Mouse (Mus musculus): ENCODE measurements around the gene Ccnf.

The Ccnf gene

DNA sequence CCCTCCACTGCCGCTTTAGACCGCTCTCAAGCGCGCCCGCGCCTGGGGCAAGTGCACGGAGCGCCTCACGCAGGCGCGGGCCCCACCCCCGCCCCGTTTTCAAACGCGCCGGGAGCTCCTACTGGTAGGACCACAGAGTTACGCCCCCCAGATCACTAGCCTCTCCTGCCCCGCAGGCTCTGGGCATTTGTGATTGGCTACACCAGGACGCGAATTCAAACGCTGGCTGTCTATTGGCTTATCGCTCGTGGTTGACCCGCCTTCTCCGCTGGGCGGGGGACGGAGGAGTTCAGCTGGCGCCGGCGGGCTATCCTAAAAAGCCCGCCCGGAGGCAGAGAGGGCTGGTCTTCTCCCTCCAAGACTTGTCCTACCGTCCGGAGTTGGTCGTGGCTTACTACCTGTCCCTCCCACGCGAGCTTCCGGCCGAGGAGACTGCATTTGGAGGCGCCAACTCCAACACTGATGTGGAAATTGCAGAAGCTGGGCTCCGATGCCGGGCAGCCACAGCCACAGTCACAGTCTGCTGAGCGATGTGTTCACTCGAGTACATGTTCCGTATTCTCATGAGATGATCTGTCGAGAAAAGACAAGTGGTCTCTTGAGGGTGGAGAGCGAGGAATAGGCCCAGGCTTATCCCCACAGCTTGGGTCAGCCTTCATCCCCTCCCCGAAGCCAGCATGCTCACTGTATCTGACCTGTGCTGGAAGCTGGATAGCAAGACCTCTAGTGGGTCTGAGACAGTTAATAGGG lies at the start of gene Ccnf:
Gene Ccnf (minus strand): TSS at position 165 of the 750 bp plus-strand sequence.
- peak; percentile 98 for DNase-seq (ENCODE audit: low read depth, low spot score)

DNA sequence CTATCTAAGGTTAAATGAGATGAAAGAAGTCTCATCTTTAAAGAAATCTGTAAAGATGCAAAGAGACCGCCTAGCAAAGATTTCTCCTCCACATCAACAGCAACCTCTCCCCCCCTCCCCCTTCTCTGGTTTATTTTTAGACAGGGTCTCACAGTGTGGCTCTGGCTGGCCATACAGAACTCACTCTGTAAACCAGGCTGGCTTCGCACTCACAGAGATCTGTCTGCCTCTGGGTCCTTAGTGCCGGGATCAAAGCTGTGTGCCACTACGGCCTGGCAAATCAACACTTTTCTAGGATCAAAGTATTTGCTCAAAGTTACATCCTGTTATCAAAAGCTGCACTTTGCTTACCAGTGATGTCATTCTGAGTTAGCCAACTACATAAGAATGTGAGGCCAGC lies 49.4 kb upstream of the Ccnf start:
- DNase-seq (ENCODE audit: low read depth, low spot score) = no peak

DNA sequence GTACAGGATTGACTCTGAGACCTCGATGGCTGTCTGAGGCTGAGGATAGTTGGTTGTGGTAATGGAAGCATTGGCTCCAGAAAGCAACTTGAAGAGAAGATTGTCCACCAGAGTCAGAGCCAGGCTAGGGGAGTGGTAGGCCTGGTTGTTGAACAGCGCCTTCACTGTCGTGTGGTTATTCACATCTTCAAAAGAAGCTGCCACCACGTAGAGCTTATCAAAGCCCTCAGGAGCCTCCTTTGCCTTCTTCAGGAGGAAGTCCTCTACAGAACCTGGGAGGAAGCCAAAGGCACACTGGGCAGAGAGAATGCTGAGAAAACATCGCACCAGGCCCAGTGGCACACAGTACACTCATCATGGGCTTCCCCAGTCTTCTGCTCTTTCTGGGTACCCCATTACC lies 38.1 kb upstream of the Ccnf start:
- no peak for DNase-seq (ENCODE audit: low read depth, low spot score)

- no peak for DNase-seq (ENCODE audit: low read depth, low spot score)
Measured at GRCm38 (mm10) chr17:24288477-24288876, 37.2 kb upstream of the Ccnf start.

DNA sequence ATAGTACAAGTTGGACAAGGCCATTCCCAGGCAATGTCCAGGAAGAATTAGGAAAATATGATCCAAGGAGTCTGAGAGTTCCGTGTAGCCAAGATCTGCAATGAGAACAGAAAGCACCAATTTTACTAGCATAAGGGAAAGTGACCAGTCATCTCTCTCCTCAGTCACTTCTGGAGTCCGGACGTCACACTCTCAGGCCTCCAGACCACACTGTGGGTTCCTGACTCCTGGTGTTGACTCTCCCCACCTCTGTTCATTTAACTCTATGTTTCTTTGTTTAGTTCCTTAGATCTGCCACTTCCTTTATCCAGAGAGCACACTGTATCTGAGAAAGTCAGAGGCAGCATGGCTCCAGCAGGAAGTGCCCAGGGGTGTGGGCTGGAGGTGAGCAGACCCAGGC lies 34.4 kb upstream of the Ccnf start:
- DNase-seq (ENCODE audit: low read depth, low spot score) = no peak

DNA sequence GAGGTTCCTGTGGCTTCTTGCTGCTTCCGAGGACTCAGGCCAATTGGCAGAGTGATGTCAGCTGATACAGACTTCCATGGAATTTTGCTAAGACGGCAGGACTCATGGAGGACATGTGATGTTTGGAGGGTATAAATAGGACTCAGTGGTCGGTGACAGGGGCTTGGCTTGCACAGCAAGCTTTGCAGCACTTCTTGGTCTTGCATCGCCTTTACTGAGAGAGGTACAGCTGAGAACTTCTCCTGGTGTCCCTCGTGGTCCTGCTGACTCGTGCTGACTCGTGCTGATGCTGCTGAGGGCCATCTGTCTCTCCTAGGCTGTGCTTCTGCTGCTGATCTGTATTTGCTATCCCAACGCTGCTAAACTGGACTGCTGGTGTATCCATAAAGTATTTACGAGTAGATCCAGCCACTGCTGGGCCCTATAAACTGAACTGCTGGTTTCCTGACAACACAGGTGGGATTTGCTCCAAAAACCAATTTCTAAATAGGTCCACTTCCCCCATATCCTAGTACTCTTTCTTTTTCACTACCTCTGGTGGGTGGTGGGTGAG lies 32.1 kb upstream of the Ccnf start:
- DNase-seq (ENCODE audit: low read depth, low spot score) = no peak

DNA sequence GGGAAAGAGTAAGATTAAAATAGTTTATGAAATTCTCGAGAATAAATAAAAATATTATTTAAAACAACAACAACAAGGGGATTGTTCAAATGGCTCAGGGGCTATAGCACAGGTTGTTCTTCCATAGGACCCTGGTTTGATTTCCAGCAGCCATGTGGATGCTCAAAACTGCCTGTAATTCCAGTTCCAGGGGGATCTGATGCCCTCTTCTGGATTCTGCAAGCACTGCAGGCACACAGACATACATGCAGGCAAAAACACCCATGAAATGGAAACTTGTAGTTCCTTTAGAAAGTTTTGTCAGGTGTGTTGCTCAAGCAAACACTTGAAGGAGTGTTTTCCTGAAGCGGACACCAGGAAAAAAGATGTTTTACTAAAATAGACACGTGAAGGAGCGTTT lies 31.4 kb upstream of the Ccnf start:
- DNase-seq (ENCODE audit: low read depth, low spot score) = peak; percentile 4

- no peak for DNase-seq (ENCODE audit: low read depth, low spot score)
Measured at GRCm38 (mm10) chr17:24279907-24280306, 28.6 kb upstream of the Ccnf start.

- DNase-seq (ENCODE audit: low read depth, low spot score) = no peak
Measured at GRCm38 (mm10) chr17:24267133-24267532, 15.8 kb upstream of the Ccnf start.

DNA sequence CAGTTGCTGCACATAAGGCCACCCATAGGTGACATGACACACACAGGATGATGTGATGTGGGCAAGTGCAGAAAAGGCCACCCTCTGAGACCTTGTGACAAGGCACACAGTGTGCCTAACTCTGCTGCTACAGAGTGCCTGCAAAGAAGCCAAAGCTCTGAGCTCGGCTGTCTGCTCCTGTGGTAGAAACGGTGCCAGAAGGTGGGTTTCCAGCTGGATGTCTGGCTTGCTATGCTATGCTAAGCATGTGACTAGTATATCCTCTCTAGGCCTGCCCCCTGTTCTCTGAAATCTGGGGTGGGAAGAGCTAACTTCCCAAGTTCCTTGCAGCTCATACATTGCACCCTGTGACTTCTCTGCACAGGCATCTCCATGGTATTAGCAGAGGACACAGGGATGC lies 13.5 kb upstream of the Ccnf start:
- no peak for DNase-seq (ENCODE audit: low read depth, low spot score)

GRCm38 (mm10) chr17:24260516-24260915 lies 9.2 kb upstream of the Ccnf start:
- no peak for DNase-seq (ENCODE audit: low read depth, low spot score)

DNA sequence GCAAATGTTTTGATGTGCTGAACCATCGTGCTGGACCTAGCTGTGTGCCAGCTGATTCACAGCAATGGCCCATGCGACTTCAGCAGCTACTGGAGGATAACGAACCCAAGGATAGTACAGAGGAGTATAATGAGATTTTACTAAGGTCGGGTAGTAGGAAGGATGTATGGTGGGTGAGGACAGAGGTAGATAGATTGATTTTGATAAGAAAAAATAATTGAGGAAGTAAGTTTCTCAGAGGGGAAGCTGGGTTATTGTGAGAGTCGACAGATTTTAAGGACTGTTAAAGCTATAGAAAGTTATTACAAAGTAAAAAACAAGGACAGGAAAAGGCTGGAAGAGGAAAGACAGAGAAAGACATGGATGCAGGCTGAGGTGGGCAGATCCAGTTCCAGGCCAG lies 8.4 kb upstream of the Ccnf start:
- DNase-seq (ENCODE audit: low read depth, low spot score) = no peak

DNA sequence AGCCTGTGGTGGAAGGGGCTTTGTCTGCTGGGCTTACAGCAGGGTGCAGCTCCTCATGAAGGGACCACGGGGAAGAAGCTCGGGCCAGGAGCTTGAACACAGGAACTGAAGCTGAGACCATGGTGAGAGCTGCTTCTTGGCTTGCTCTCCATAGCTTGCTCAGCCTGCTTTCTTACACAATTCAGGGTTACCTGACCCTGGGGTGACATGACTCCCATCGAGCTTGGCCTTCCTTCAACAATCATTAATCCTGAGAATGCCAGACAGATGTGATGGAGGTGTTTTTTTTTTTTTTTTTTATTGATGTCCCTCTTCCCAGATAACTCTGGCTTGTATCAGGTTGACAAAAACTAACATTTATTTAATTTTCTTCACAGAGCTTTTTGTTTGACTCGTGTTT lies 7.7 kb upstream of the Ccnf start:
- no peak for DNase-seq (ENCODE audit: low read depth, low spot score)

DNA sequence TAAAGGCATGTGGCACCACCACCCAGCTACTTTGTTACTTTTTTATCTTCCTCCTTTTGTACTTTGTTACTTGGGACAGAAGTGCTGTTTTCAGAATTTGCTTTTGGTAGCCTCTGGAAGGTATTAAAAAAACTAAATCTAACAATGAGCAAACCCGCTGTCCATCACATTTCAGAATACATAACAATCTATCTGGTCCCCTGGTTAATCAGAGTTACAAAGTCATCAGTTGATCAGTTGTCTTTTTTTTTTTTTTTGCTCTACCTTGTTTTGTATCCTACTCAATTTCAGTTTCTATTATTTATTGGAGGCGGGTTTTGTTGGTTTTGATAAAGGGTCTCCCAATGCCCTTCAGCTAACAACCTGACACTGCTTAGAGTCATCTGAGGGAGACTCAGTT lies 1.0 kb upstream of the Ccnf start:
- no peak for DNase-seq (ENCODE audit: low read depth, low spot score)

DNA sequence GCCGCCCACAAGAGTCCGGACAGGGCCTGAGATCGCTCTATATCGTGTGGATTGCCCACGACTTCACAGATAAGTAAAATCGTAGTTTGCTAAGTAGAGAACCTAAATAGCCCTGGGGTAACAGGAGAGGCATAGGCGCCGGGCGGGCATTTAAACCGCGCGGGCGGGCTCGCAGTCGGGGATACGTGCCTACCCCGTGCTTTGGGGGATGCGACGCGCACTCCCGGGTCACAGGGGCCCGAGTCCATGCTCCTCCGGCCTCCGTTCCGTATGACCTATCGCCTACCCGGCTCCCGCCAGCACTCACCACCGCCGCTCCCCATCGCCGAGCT lies 330 bp downstream of the Ccnf start:
- DNase-seq (ENCODE audit: low read depth, low spot score) = peak; percentile 5

- no peak for DNase-seq (ENCODE audit: low read depth, low spot score)
Measured at GRCm38 (mm10) chr17:24248641-24249040, 2.6 kb downstream of the Ccnf start.

GRCm38 (mm10) chr17:24244061-24244460 lies 7.2 kb downstream of the Ccnf start:
- DNase-seq (ENCODE audit: low read depth, low spot score) = no peak

DNA sequence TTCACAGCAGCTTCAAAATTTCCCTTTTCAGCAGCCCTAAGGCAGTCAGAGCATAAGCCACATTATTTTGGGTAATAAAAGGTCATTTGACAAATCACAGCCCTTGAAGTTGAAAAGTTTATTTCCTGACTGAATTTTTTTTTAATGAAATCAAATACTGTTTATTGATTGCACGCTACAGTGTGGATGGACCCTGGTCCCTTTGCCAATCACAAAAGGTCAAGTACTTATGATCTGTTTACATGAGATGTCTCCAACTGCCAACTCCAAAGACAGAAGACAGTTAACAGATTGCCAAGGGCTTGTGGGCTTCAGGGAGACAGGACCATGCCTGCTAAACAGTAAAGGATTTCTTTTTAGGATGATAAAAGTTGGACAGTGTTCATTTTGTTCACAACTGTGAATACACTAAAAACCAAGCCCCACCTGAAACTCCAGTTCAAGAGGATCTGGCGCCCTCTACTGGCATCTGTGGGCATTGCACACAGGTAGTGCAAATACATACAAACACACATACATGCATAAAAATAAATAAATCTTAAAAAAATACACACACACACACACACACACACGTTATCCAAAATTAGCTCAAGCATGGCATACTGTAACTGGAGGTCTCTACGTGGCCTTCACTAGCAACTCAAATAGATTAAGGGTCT lies 7.8 kb downstream of the Ccnf start:
- DNase-seq (ENCODE audit: low read depth, low spot score) = no peak

DNA sequence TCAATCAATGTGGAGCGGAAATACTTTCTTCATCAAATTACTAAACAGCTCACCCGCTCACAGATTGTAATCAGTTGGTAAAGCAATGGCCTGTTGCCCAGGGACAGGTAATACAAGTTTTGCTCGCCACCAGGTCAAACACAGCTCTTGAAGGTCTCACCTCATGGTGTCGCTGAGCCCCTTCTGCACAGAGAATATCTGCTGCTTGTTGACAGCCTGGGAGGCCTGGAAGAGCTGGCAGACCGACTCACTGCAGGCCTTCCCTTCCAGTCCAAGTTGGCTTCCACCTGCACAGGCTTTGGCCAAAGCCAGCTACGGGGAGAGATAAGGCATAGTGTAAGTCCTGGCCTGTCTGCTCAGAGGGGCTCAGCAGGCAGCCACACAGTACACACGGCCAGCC lies 14.4 kb downstream of the Ccnf start:
- DNase-seq (ENCODE audit: low read depth, low spot score) = no peak

DNA sequence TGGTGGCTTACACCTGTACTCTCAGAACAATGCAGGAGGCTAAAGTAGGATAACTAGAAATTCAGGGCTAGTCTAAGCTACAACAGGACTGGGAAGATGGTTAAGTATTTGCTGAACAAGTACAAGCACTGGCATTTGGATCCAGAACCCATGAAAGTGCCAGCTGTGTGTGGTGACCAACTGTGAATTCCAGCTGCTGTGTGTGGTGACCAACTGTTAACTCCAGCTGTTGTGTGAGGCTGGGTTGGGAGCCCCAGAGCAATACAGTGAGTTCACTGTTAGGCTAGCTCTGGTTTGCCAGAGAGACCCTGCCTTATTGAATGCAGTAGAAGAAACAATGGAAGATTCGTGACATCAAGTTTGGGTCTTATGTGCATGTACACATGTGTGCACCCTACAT lies 14.8 kb downstream of the Ccnf start:
- no peak for DNase-seq (ENCODE audit: low read depth, low spot score)

DNA sequence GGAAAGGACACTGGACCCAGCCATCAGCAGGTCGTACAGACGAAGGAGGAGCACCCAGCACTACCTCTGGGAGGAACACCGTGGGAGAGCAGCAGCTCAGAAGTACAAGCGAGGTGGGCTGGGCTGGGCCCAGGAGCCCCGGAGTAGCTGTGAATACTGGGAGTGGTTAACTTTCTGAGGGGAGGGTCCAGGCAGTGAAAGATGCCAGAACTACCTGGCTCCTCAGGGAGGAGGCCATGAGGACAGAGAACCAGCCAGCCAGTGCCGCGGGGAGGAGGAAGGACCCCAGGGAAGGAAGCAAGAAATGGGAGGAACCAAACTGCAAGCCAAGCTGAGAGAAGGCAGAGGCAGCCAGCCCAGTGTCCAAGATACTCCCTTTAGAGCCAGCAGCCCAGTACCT lies 23.3 kb downstream of the Ccnf start:
- no peak for DNase-seq (ENCODE audit: low read depth, low spot score)

DNA sequence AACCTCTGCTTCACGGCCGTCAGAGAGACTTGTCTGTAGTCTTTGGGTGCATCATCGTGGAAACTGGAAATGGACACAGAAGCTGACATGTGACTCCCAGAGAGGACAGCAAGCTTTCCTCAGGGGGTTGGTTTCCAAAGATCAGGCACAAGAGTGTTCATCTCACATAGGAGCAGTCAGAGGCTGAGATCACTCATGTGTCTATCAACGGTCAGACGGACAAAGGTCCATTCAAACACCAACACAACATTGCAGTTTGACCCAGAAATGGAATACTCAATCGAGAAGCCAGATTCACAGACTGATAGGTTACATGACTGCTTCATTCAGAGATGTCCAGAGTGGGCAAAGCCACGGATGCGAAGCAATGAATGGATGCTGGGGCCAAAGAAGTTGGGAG lies 24.6 kb downstream of the Ccnf start:
- DNase-seq (ENCODE audit: low read depth, low spot score) = no peak

DNA sequence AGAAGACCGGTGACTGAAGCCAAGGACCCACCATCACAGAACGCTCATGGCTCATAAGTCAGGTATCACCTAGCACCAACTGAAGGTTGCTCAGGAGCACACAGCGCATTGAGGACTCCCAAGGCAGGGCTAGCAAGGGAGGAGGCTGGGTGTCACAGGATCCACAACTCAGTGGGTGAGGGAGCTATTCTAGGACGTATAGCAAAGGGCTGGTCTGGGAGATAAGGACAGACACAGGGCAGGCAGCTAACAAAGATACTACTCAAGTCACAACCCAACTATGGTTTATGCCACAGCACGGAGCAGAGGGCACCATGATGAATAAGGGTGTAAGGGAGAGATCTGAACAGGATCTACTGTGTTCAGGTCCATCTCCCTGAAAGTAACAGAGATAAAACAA lies 25.4 kb downstream of the Ccnf start:
- DNase-seq (ENCODE audit: low read depth, low spot score) = no peak
